1 mouse cellular context compared by ENCODE assay signal in the genomic region with DNA sequence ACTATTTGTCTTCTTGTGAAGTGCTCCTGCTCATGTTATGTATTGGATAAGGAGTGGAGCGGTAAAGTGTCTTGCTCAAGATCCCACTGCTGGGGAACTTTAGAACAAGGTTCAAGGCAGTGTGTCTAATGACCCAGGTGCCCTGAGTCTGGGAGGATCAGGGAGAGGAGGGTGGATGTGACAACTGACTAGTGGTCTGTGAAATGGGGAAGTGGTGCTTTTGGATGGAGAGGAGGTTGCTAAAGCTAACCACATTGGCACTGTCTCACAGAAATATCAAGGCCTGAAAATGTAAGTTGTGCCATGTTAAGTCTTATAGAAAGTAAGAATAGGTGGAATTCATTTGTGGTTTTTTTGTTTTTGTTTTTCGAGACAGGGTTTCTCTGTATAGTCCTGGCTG.
TF ChIP-seq lines count a peak whose summit lies in the region.

No protein-coding gene starts in this region.

TF ChIP-seq in MEL, 35 proteins besides CTCF, POLR2A, EP300 and RAD21:
- TF ChIP-seq ETS1 (IDR thresholded peaks at IDR 0.05; ENCODE audit: low read depth, low read length) (no peak), MYC (IDR thresholded peaks at IDR 0.05; ENCODE audit: low read depth, low read length) (no peak)
